Mouse (Mus musculus) C2C12 (cell line): ENCODE measurements around the gene Zbtb21. TPM values are rescaled to one million over a fixed set of nuclear protein-coding genes. Genes with fewer than 3 reads are reported as not detected.

Experiments used
- H3K27me3 ChIP-seq: one replicate; pipeline ENCODE4 v1.6.1; 2011; ENCODE audit not compliant: control insufficient read depth, insufficient read depth, insufficient read length
- H3K36me3 ChIP-seq: one replicate; pipeline ENCODE4 v1.6.1; 2011; ENCODE audit not compliant: control insufficient read depth, insufficient read depth
- H3K4me3 ChIP-seq: one replicate; pipeline ENCODE4 v1.5.1; 2011; ENCODE audit warnings: mild to moderate bottlenecking, control low read depth; ENCODE audit not compliant: poor library complexity, insufficient read depth, severe bottlenecking
- H3K79me2 ChIP-seq: one replicate; pipeline ENCODE4 v1.6.1; 2011; ENCODE audit not compliant: control insufficient read depth, insufficient read depth
- H3K79me3 ChIP-seq: one replicate; pipeline ENCODE4 v1.6.1; 2011; ENCODE audit warnings: low read depth, control low read depth
- H3ac ChIP-seq: one replicate; pipeline ENCODE3; 2011; ENCODE audit warnings: low read depth; ENCODE audit not compliant: control insufficient read depth, insufficient read length
- CEBPB ChIP-seq: IDR thresholded peaks from one replicate; pipeline ENCODE4 v1.6.1; 2011; ENCODE audit warnings: low read depth, mild to moderate bottlenecking, control low read depth, moderate library complexity
- CTCF ChIP-seq: IDR thresholded peaks from one replicate; pipeline ENCODE4 v1.5.1; 2011; ENCODE audit not compliant: control insufficient read depth, insufficient read depth, insufficient read length
- FOSL1 ChIP-seq: IDR thresholded peaks from one replicate; pipeline ENCODE4 v1.8.0; 2011; ENCODE audit warnings: mild to moderate bottlenecking, low read length; ENCODE audit not compliant: poor library complexity, insufficient read depth, severe bottlenecking
- MAX ChIP-seq: IDR thresholded peaks from one replicate; pipeline ENCODE4 v1.6.1; 2011; ENCODE audit warnings: mild to moderate bottlenecking, control low read depth
- MYOD1 ChIP-seq: IDR thresholded peaks from one replicate; pipeline ENCODE4 v1.6.1; 2011; ENCODE audit warnings: low read depth; ENCODE audit not compliant: control insufficient read depth, insufficient read length
- MYOG ChIP-seq: IDR thresholded peaks from one replicate; pipeline ENCODE4 v1.6.1; 2011; ENCODE audit not compliant: control insufficient read depth, insufficient read length; ENCODE audit errors: extremely low read depth
- USF1 ChIP-seq: IDR thresholded peaks from one replicate; pipeline ENCODE4 v1.6.1; 2011; ENCODE audit warnings: low read depth, mild to moderate bottlenecking, control low read depth, moderate library complexity
- polyA plus RNA-seq: library from polyadenylated mRNA; unstranded; fragments of >200 nt; fragmentation: generic; extraction: Trizol; gene quantifications from one replicate; pipeline ENCODE4 v1.2.1, GENCODE M21; 2012; ENCODE audit warnings: missing spikeins

Zbtb21 gene
- polyA plus RNA-seq, 1 experiment, result 11.5 TPM

GRCm38 (mm10) chr16:97984589-97984988, 22.2 kb upstream of the Zbtb21 start:
- Histone ChIP-seq H3K4me3 (no peak overlapping the region), H3K36me3 (no peaks in the 10 kb centered on the region), H3K27me3 (no peaks in the 10 kb centered on the region), H3K79me2 (no peaks in the 10 kb centered on the region), H3K79me3 (no peaks in the 10 kb centered on the region), H3ac (no peak overlapping the region)
- no peak for TF ChIP-seq MYOG
- no peak for TF ChIP-seq MYOD1
- no peak for TF ChIP-seq CTCF
- TF ChIP-seq FOSL1, result no peak
- TF ChIP-seq USF1, result no peak
- no peak for TF ChIP-seq CEBPB
- no peak for TF ChIP-seq MAX

DNA sequence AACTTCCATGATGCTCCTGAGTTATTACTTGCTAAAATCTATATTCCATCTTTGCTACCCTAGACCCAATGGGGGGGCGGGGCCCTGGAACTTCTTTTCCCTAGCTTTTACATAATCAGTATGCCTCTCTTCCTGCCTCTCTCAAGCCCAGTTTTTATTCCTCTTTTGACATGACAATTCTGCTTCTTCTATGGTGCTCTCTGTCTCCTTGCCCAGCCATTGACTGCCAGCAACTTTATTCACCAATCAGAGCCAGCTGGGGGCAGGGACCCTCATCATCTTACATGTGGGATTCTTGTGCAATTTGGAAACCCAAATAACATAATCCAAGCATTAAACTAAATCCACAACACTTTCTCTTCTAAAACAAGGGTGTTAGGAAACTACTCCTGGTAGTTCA, 18.9 kb upstream of the Zbtb21 start:
- H3K27me3 ChIP-seq, result no peaks in the 10 kb centered on the region
- TF ChIP-seq MAX (no peak), FOSL1 (no peak), USF1 (no peak), CEBPB (no peak), CTCF (no peak), MYOD1 (no peak), MYOG (no peak)
- H3K4me3 ChIP-seq, result no peak overlapping the region
- H3K79me3 ChIP-seq, result no peaks in the 10 kb centered on the region
- no peaks in the 10 kb centered on the region for H3K36me3 ChIP-seq
- H3ac ChIP-seq, result no peak overlapping the region
- H3K79me2 ChIP-seq, result no peaks in the 10 kb centered on the region

DNA sequence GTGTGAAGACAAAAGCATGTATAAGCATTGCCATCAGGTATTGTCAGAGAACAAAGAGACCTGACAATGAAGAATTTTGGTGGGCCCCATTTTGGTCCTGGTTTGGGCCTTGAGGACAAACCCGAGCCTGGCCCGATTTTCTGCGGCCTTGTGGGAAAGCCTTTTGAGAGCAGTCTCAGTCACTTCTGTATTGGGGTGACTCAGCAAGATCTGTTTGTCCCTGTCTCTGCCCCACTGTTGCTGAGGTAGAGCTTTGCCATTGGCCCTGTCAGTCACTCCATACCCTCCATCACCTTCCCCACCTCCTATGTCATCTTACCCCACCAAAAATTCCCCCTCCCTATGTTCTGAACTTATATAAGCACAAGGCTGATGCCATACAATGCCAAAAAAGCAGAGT, 15.3 kb upstream of the Zbtb21 start:
- no peaks in the 10 kb centered on the region for H3K27me3 ChIP-seq
- no peak overlapping the region for H3ac ChIP-seq
- H3K4me3 ChIP-seq, result no peak overlapping the region
- no peaks in the 10 kb centered on the region for H3K36me3 ChIP-seq
- TF ChIP-seq CEBPB, result no peak
- no peak for TF ChIP-seq MYOG
- no peak for TF ChIP-seq FOSL1
- TF ChIP-seq MYOD1, result no peak
- no peak for TF ChIP-seq USF1
- TF ChIP-seq MAX, result no peak
- no peak for TF ChIP-seq CTCF
- H3K79me3 ChIP-seq, result no peaks in the 10 kb centered on the region
- no peaks in the 10 kb centered on the region for H3K79me2 ChIP-seq

DNA sequence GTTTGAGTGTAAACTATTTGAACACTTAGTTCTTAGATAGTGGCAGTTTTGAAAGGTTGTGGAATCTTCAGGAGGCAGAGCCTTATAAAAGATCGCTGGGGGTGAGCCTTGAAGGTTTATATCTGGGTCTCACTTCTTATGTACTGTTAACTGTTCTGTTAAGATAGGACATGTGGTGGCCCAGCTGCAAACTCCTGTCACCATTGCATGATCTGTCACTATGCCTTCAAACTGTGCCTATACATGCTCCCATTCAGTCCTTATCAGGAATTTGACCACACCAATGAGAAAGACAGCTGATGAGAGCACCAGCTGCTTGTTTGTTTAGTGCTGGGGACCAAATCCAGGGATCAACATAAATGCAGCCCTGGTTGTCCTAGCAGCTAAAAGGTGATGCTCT, 14.9 kb upstream of the Zbtb21 start:
- Histone ChIP-seq H3ac (no peak overlapping the region), H3K27me3 (no peaks in the 10 kb centered on the region), H3K79me2 (no peaks in the 10 kb centered on the region), H3K36me3 (no peaks in the 10 kb centered on the region), H3K79me3 (no peaks in the 10 kb centered on the region), H3K4me3 (no peak overlapping the region)
- TF ChIP-seq USF1 (no peak), MYOD1 (no peak), MYOG (no peak), CTCF (no peak), FOSL1 (no peak)

DNA sequence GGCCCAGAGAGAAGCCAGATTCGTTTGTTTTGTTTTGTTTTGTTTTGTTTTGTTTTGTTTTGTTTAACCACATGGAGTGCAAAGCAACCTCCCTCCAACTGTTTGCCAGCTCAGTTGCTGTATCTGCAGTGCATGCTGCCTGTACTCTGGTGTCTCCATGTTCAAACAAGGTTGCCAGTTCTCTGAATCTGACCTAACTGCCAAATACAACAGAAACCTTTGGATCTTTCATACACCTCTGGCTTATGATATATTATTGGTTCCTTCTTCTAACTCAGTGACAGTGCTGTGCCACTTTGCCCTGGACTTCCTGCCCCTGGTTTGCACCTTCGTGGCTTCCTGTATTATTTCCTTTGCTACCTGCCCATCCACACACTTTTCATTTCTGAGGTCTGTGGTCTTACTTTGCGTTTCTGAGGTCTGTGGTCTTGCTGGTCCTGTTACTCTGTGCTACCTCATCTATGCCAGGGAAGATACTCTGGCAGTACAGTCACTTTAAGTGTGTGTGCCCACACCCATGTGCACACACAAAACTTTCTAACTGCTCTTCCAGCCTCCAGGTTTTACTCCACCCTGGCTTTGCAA, 1.6 kb upstream of the Zbtb21 start:
- Histone ChIP-seq H3K79me2 (peaks cover 29% of the 10 kb centered on the region), H3K79me3 (peaks cover 21% of the 10 kb centered on the region), H3K4me3 (no peak overlapping the region), H3K36me3 (peaks cover 4% of the 10 kb centered on the region), H3ac (no peak overlapping the region), H3K27me3 (no peaks in the 10 kb centered on the region)
- no peak for TF ChIP-seq MYOG
- TF ChIP-seq MAX, result no peak
- TF ChIP-seq FOSL1, result no peak
- no peak for TF ChIP-seq MYOD1
- TF ChIP-seq USF1, result no peak
- TF ChIP-seq CEBPB, result no peak
- no peak for TF ChIP-seq CTCF
